Comparison of ENCODE assay signal across 21 mouse cellular contexts in genomic region chr19:34518786-34519185, GRCm38 (mm10). TPM values are rescaled to one million over a fixed set of nuclear protein-coding genes. Genes with fewer than 3 reads are reported as not detected.
DNase-seq lines count a peak whose midpoint lies in the region.
"Had no signal": no experiment of that assay in that cellular context is flagged by ENCODE, and none has a peak within 500 bp of the region (broad histone marks: within the 10 kb centered on the region; RNA-seq: fewer than 3 reads in every experiment).

No protein-coding gene starts in this region.

- DNase-seq in kidney, adult 8-10 months: peak; percentile 45 to 60
- DNase-seq in kidney, postnatal 10 days: no peak
- DNase-seq in Muller cell, postnatal 12 days (ENCODE audit: inconsistent ontology term): peak; percentile 71
- DNase-seq in adrenal gland, adult 8-10 months: peak; percentile 74
- DNase-seq in testis, postnatal 10 days (ENCODE audit: low spot score): no peak
- no peak for DNase-seq in frontal cortex, postnatal 10 days (ENCODE audit: low spot score in 2 of 2)
- DNase-seq: cerebellum, adult 11-12 months; gastrocnemius, postnatal 10 days; lung, adult 18-20 months; lung, postnatal 14 days; midbrain, embryonic 14.5 days; right cerebral cortex, postnatal 14 days; thymus, postnatal 14 days had no signal

- peaks cover 52% of the 10 kb centered on the region for H3K4me1 ChIP-seq in brown adipose tissue, adult 24 weeks (ENCODE audit: control insufficient read depth, insufficient read depth, insufficient read length, low read length)
- H3K4me1 ChIP-seq: embryonic facial prominence, embryonic 10.5 days; hindbrain, embryonic 13.5 days; neural tube, embryonic 13.5 days; stomach, embryonic 15.5 days had no signal

- no peak overlapping the region for H3K4me3 ChIP-seq in brown adipose tissue, adult 24 weeks (ENCODE audit: insufficient read depth, low read depth, low read length)
- H3K4me3 ChIP-seq: embryonic facial prominence, embryonic 10.5 days; heart, embryonic 13.5 days; hindbrain, embryonic 13.5 days; layer of hippocampus, adult 2 months; megakaryocyte, embryonic 14.5 days; neural tube, embryonic 13.5 days; stomach, embryonic 15.5 days had no signal

- peak overlapping the region; percentile 84 for H3K27ac ChIP-seq in brown adipose tissue, adult 24 weeks (replicated peaks; ENCODE audit: low read depth, low read length)
- H3K27ac ChIP-seq: embryonic facial prominence, embryonic 10.5 days; heart, embryonic 13.5 days; hindbrain, embryonic 13.5 days; layer of hippocampus, adult 2 months; neural tube, embryonic 13.5 days; stomach, embryonic 15.5 days had no signal

RNA-seq across cellular contexts. Expression of gene Lipa, which starts 8.5 kb away (rescaled TPM):
- total RNA-seq in adrenal gland, adult 8-10 months (2022): 100 to 1,000 TPM; 101 to 277 (median 170) TPM
- 84.3 and 109 TPM in 2 replicates for polyA plus RNA-seq in brown adipose tissue, adult 24 weeks (2012; ENCODE audit: insufficient read depth, insufficient read length, missing spikeins)

RNA-seq across cellular contexts. Expression of gene Ifit2, which starts 31.7 kb away (rescaled TPM):
- 1 to 10 TPM; 3.7 to 6.2 (median 4.7) TPM for total RNA-seq in adrenal gland, adult 8-10 months (2022)
- 2.2 and 2.8 TPM in 2 replicates for polyA plus RNA-seq in brown adipose tissue, adult 24 weeks (2012; ENCODE audit: insufficient read depth, insufficient read length, missing spikeins)

RNA-seq across cellular contexts. Expression of gene Ch25h, which starts 43.8 kb away (rescaled TPM):
- total RNA-seq in adrenal gland, adult 8-10 months (2022): 1 to 10 TPM in 3 of 4 experiments, under 1 TPM in 1; 0.64 to 3.4 (median 1.8) TPM
- polyA plus RNA-seq in brown adipose tissue, adult 24 weeks (2012; ENCODE audit: insufficient read depth, insufficient read length, missing spikeins): 0.75 TPM in 1 of 2 replicates, not detected in the other

Comparison
In these comparisons a context has a peak if more than half of its experiments do, and no peak if none do; other contexts are left out.
1. DNase-seq: peak in kidney, adult 8-10 months (2 of 2), Muller cell, postnatal 12 days (single experiment) and adrenal gland, adult 8-10 months (single experiment); none in kidney, postnatal 10 days (single experiment), testis, postnatal 10 days (single experiment) and frontal cortex, postnatal 10 days (0 of 2).